Mouse (Mus musculus): ENCODE data around the gene Shank3.

Shank3 gene

GRCm38 (mm10) chr15:89556401-89557178 lies 57.2 kb downstream of the Shank3 start:
- CTCF ChIA-PET = no interaction called here

GRCm38 (mm10) chr15:89557179-89557995 lies 58.0 kb downstream of the Shank3 start:
- CTCF ChIA-PET = no interaction called here

GRCm38 (mm10) chr15:89557996-89558390 lies 58.6 kb downstream of the Shank3 start:
- CTCF ChIA-PET = no interaction called here

DNA sequence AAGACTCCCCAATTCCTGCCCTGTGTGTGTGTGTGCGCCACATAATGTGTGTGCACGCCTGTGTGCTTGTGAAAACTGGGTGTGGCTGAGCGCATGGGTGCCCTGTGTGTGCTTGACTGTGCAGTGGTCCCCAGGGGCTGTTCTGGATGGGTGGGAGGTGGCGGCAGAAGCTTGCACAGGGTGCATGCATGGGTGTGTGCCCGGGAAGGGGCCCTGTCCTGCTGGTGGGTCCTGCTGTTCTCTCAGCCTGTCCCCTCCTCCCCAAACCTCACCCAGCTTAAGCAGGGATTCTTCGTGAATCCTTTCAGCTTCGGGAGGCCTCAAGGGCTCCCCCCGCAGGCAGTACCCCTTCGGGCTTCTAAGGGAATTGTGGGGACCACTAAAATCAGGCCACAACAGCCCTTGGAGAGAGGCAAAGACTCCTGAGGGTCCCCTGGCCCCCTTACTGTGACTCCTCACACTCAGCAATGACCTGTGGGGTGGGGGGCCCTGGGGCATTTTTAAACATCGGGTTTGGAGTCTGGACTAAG lies 59.8 kb downstream of the Shank3 start:
- CTCF ChIA-PET = no interaction called here

GRCm38 (mm10) chr15:89568114-89568513 lies 68.7 kb downstream of the Shank3 start, which contains the start of gene Acr:
Acr (plus strand) TSS chr15:89568326.
- CTCF ChIA-PET = no interaction called here

- CTCF ChIA-PET = no interaction called here
These were observed 72.7 kb downstream of the Shank3 start for GRCm38 (mm10) chr15:89572147-89572546.

DNA sequence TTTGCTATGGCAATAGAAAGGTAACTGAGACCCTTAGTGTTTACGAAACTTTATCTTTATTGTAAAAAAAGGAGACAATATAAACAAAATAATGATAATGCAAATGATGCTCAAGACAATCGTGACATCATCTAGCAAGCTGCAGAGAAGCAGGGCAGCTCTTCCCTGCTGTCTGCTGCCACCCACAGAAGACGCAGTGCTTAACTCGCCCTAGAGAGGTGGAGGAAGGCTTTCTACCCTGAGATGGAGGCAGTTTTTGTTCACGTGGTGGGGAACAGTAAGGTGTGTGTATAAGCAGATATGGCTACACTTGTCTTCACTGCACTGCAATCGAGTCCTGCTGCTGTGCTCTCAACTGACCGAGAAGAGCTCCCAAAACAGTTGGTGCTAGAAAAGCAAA lies 83.1 kb downstream of the Shank3 start:
- CTCF ChIA-PET = no interaction called here

DNA sequence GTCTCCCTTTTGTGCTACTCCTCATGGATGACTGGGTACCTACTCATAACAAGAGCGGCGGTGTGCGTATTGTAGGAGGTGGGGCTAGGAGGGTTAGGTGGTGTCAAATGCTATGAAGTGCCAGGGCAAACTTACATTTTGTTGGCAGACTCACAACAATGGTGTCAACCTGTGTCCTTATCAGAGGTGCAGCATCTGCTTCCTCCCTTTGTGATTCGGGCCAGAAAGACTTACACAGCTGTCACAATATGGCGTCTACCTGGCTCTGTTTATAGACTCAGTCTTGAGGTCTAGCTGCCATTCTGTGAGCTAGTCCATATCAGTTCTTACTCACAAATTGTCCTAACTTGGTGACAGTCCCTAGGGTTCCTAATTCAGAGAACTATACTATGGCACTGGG lies 85.7 kb downstream of the Shank3 start:
- CTCF ChIA-PET = no interaction called here

DNA sequence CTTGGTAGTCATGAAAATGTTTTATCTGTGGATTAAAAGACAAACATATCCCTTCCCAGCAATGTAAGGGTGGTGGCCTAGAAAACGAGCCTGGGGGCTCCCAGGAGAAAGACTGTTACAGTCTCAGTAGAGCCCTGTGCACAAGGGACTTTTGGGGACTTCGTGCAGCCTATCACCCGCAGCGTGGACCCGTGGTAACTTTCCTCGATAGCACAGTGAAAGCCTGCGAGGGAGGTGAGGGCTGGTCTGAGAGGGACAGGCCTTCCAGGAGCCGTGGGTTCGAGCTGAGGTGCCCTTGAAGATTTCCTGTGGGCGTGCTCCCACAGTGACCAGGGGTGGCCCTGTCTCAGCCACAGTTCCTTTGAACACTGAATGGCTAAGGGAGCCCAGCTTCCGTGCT lies 86.2 kb downstream of the Shank3 start:
- CTCF ChIA-PET = no interaction called here

- CTCF ChIA-PET = no interaction called here
These were observed 89.7 kb downstream of the Shank3 start for GRCm38 (mm10) chr15:89589146-89589545.

- CTCF ChIA-PET = no interaction called here
These were observed 91.9 kb downstream of the Shank3 start for GRCm38 (mm10) chr15:89591317-89591716.

- CTCF ChIA-PET = no interaction called here
These were observed 92.5 kb downstream of the Shank3 start, which contains the start of gene Rabl2 for GRCm38 (mm10) chr15:89591723-89592455. Rabl2 (minus strand) TSS chr15:89591923.

DNA sequence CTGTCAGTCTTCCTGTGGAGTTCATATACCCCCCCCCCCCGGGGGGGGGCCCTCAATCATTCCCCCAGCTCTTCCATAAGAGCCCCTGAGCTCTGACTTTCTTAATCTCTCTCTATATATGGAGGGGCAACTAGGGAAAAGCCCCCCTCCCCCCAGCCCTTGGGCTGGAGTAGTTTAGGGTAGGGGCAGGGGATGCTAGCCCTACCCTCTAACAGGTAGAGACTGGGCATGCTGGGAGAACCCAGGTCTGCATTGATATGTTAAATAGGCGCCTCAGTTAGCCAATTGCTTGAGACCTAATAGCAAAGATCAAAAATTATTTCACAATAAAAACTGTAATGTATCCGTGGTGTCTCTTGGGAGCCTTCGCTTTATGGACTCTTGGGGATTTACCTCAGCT lies 93.1 kb downstream of the Shank3 start:
- CTCF ChIA-PET = no interaction called here

GRCm38 (mm10) chr15:89605822-89606570 lies 106.6 kb downstream of the Shank3 start:
- CTCF ChIA-PET = no interaction called here

DNA sequence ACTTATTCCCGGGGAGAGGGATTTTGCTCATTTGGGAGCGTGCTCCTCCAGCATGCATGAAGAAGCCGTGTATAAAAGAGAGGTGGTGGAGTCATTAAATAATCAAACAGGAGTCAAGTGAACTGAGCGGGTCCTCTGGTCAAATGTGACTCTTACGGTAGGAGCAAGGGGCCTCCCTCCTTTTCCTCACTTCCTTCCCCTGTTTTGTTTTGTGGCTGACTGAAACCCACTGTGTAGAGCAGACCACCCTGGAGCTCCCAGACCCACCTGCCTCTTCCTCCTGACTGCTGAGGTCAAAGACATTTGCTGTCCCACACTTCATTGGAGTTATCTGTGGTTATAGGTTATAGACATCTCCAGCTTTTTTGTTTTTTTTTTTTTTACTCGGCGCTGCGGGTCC lies 108.1 kb downstream of the Shank3 start:
- CTCF ChIA-PET = no interaction called here

GRCm38 (mm10) chr15:89607888-89608287 lies 108.5 kb downstream of the Shank3 start:
- CTCF ChIA-PET = no interaction called here
